Mouse (Mus musculus): ENCODE results near the gene Oprd1.

Gene Oprd1

GRCm38 (mm10) chr4:132130645-132131044 lies 13.6 kb downstream of the Oprd1 start:
- Histone ChIP-seq H3K4me1 (replicated peaks; ENCODE audit: low read depth, low read length) (peaks cover 89% of the 10 kb centered on the region), H3K27me3 (ENCODE audit: insufficient read depth, low read length) (no peaks in the 10 kb centered on the region), H3K36me3 (ENCODE audit: insufficient read depth, low read length) (no peaks in the 10 kb centered on the region), H3K9me3 (ENCODE audit: low read length) (no peaks in the 10 kb centered on the region), H3K4me3 (replicated peaks; ENCODE audit: low read length) (peak overlapping the region; percentile 63)
- TF ChIP-seq NANOG (IDR thresholded peaks at IDR 0.05; ENCODE audit: borderline replicate concordance, low read length) = no peak
- TF ChIP-seq CTCF (conservative IDR thresholded peaks at IDR 0.05; ENCODE audit: low read length) = no peak
- no peak for TF ChIP-seq POU5F1 (IDR thresholded peaks at IDR 0.05; ENCODE audit: borderline replicate concordance, low read length)

DNA sequence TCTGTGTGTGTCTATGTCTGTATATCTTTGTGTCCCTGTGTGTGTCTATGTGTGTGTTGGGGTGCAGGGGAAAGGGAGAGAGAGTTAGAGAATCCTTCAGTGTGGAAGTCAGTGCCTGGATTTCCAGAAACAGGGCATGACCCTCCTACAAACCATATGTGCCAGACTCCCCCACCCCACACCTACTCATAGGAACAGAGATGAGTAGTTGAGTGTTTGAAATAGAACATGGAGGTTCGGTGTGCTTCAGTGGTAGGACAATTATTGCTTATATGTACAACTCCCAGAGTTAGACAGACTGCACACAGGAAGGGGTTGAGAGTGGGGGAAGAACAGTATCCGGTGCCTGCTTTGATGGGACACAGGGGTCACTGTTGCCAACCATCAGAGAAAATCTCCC lies 14.2 kb downstream of the Oprd1 start:
- H3K36me3 ChIP-seq (ENCODE audit: insufficient read depth, low read length) = no peaks in the 10 kb centered on the region
- TF ChIP-seq POU5F1 (IDR thresholded peaks at IDR 0.05; ENCODE audit: borderline replicate concordance, low read length) = no peak
- TF ChIP-seq CTCF (conservative IDR thresholded peaks at IDR 0.05; ENCODE audit: low read length) = no peak
- TF ChIP-seq NANOG (IDR thresholded peaks at IDR 0.05; ENCODE audit: borderline replicate concordance, low read length) = no peak
- H3K9me3 ChIP-seq (ENCODE audit: low read length) = no peaks in the 10 kb centered on the region
- no peaks in the 10 kb centered on the region for H3K27me3 ChIP-seq (ENCODE audit: insufficient read depth, low read length)
- H3K4me1 ChIP-seq (replicated peaks; ENCODE audit: low read depth, low read length) = peaks cover 89% of the 10 kb centered on the region
- peak overlapping the region; percentile 63 for H3K4me3 ChIP-seq (replicated peaks; ENCODE audit: low read length)

GRCm38 (mm10) chr4:132128997-132129636 lies 15.2 kb downstream of the Oprd1 start:
- H3K4me3 ChIP-seq (replicated peaks; ENCODE audit: low read length) = peak overlapping the region; percentile 39
- no peaks in the 10 kb centered on the region for H3K9me3 ChIP-seq (ENCODE audit: low read length)
- H3K27me3 ChIP-seq (ENCODE audit: insufficient read depth, low read length) = no peaks in the 10 kb centered on the region; the same call in 1 of the 2 replicates
- H3K4me1 ChIP-seq (replicated peaks; ENCODE audit: low read depth, low read length) = peaks cover 80% of the 10 kb centered on the region
- H3K36me3 ChIP-seq (ENCODE audit: insufficient read depth, low read length) = no peaks in the 10 kb centered on the region
- TF ChIP-seq POU5F1 (IDR thresholded peaks at IDR 0.05; ENCODE audit: borderline replicate concordance, low read length) = no peak
- no peak for TF ChIP-seq NANOG (IDR thresholded peaks at IDR 0.05; ENCODE audit: borderline replicate concordance, low read length)
- no peak for TF ChIP-seq CTCF (conservative IDR thresholded peaks at IDR 0.05; ENCODE audit: low read length)

- H3K4me3 ChIP-seq (replicated peaks; ENCODE audit: low read length) = peak overlapping the region; percentile 46
- peaks cover 61% of the 10 kb centered on the region for H3K4me1 ChIP-seq (replicated peaks; ENCODE audit: low read depth, low read length)
- peaks cover 2% of the 10 kb centered on the region; the same call in 1 of the 2 replicates for H3K27me3 ChIP-seq (ENCODE audit: insufficient read depth, low read length)
- H3K9me3 ChIP-seq (ENCODE audit: low read length) = no peaks in the 10 kb centered on the region
- TF ChIP-seq POU5F1 (IDR thresholded peaks at IDR 0.05; ENCODE audit: borderline replicate concordance, low read length) = no peak
- TF ChIP-seq CTCF (conservative IDR thresholded peaks at IDR 0.05; ENCODE audit: low read length) = no peak
- TF ChIP-seq NANOG (IDR thresholded peaks at IDR 0.05; ENCODE audit: borderline replicate concordance, low read length) = no peak
- no peaks in the 10 kb centered on the region for H3K36me3 ChIP-seq (ENCODE audit: insufficient read depth, low read length)
Measured at GRCm38 (mm10) chr4:132127091-132127490, 17.2 kb downstream of the Oprd1 start.

GRCm38 (mm10) chr4:132123166-132123565 lies 21.1 kb downstream of the Oprd1 start:
- H3K4me1 ChIP-seq (replicated peaks; ENCODE audit: low read depth, low read length) = peaks cover 36% of the 10 kb centered on the region
- H3K4me3 ChIP-seq (replicated peaks; ENCODE audit: low read length) = no peak overlapping the region
- H3K27me3 ChIP-seq (ENCODE audit: insufficient read depth, low read length) = peaks cover 18% of the 10 kb centered on the region
- no peaks in the 10 kb centered on the region for H3K9me3 ChIP-seq (ENCODE audit: low read length)
- no peak for TF ChIP-seq CTCF (conservative IDR thresholded peaks at IDR 0.05; ENCODE audit: low read length)
- TF ChIP-seq POU5F1 (IDR thresholded peaks at IDR 0.05; ENCODE audit: borderline replicate concordance, low read length) = no peak
- TF ChIP-seq NANOG (IDR thresholded peaks at IDR 0.05; ENCODE audit: borderline replicate concordance, low read length) = no peak
- H3K36me3 ChIP-seq (ENCODE audit: insufficient read depth, low read length) = no peaks in the 10 kb centered on the region

- H3K9me3 ChIP-seq (ENCODE audit: low read length) = no peaks in the 10 kb centered on the region
- no peaks in the 10 kb centered on the region for H3K36me3 ChIP-seq (ENCODE audit: insufficient read depth, low read length)
- no peak overlapping the region for H3K4me3 ChIP-seq (replicated peaks; ENCODE audit: low read length)
- peaks cover 30% of the 10 kb centered on the region for H3K27me3 ChIP-seq (ENCODE audit: insufficient read depth, low read length)
- no peak for TF ChIP-seq POU5F1 (IDR thresholded peaks at IDR 0.05; ENCODE audit: borderline replicate concordance, low read length)
- peak; percentile 97 for TF ChIP-seq CTCF (conservative IDR thresholded peaks at IDR 0.05; ENCODE audit: low read length)
- no peak for TF ChIP-seq NANOG (IDR thresholded peaks at IDR 0.05; ENCODE audit: borderline replicate concordance, low read length)
- peaks cover 21% of the 10 kb centered on the region for H3K4me1 ChIP-seq (replicated peaks; ENCODE audit: low read depth, low read length)
Measured at GRCm38 (mm10) chr4:132121674-132122073, 22.6 kb downstream of the Oprd1 start.

GRCm38 (mm10) chr4:132119566-132119965 lies 24.7 kb downstream of the Oprd1 start:
- H3K9me3 ChIP-seq (ENCODE audit: low read length) = no peaks in the 10 kb centered on the region
- H3K4me3 ChIP-seq (replicated peaks; ENCODE audit: low read length) = no peak overlapping the region
- peaks cover 41% of the 10 kb centered on the region for H3K27me3 ChIP-seq (ENCODE audit: insufficient read depth, low read length)
- TF ChIP-seq NANOG (IDR thresholded peaks at IDR 0.05; ENCODE audit: borderline replicate concordance, low read length) = no peak
- no peak for TF ChIP-seq POU5F1 (IDR thresholded peaks at IDR 0.05; ENCODE audit: borderline replicate concordance, low read length)
- H3K4me1 ChIP-seq (replicated peaks; ENCODE audit: low read depth, low read length) = peaks cover 12% of the 10 kb centered on the region
- no peaks in the 10 kb centered on the region for H3K36me3 ChIP-seq (ENCODE audit: insufficient read depth, low read length)

DNA sequence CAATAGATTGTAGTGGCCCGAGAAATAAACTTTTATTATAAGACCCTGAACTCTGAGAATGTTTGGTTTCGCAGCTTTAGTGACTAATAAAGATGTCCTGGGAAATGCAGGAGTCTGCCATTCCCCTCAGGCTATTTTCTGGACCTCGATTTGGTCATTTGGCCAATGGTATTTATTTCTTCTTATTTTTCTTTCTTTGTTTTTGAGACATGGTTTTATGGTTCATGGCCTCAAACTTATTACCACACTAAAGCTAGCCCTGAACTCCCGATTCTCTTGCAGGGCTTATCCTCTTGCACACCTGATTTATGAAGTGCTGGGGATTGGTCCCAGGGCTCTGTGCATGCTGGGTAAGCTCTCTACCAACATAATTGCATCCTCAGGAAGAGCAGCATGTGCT lies 28.0 kb downstream of the Oprd1 start:
- Histone ChIP-seq H3K4me3 (replicated peaks; ENCODE audit: low read length) (no peak overlapping the region), H3K27me3 (ENCODE audit: insufficient read depth, low read length) (peaks cover 70% of the 10 kb centered on the region), H3K9me3 (ENCODE audit: low read length) (no peaks in the 10 kb centered on the region), H3K4me1 (replicated peaks; ENCODE audit: low read depth, low read length) (peaks cover 23% of the 10 kb centered on the region), H3K36me3 (ENCODE audit: insufficient read depth, low read length) (no peaks in the 10 kb centered on the region)
- TF ChIP-seq POU5F1 (IDR thresholded peaks at IDR 0.05; ENCODE audit: borderline replicate concordance, low read length) = no peak
- no peak for TF ChIP-seq NANOG (IDR thresholded peaks at IDR 0.05; ENCODE audit: borderline replicate concordance, low read length)
- no peak for TF ChIP-seq CTCF (conservative IDR thresholded peaks at IDR 0.05; ENCODE audit: low read length)

Measured in E14TG2a.4 (cell line).